Mouse (Mus musculus): ENCODE data around the gene Mxra8.

DNA sequence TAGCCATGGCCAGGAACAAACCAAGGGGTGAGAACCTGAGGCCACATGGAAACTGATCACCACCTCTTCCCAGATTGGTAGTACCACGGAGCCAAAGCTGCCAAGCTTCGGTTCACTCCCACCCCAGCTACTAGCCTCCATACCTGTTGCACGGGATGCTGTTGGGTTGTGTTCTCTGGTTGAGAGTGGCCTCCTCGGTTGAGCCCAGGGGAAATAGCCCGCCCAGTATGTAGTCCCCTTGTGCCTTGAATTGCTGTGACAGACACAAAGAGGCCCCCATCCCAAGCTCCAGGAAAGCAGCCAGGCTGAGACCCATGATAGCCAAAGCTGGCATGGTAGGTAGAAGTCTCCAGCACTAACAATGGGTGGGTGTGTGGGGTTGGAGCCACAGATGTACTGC is 23.5 kb downstream of the Mxra8 start, which contains the start of gene Tas1r3:
- TF ChIP-seq POLR2A (IDR thresholded peaks at IDR 0.05; ENCODE audit: borderline replicate concordance, extremely low read depth, low read depth, low read length): no peak
- no peak for TF ChIP-seq CTCF (IDR thresholded peaks at IDR 0.05; ENCODE audit: insufficient read depth, low read length)

Measured in lung, adult 2 months (tissue).